Mouse (Mus musculus): ENCODE measurements at regions not wholly inside any gene's neighbourhood (a gene's known extent, or its start where the extent isn't known, plus 50 kb on each side); places are given as distances from the start of the nearest gene placed in this dataset.

- WGBS: 18% methylated on average over 5 of the region's 5 CpGs
- peak; percentile 68 for ATAC-seq (ENCODE audit: low FRiP score)
- H3K4me1 ChIP-seq: peaks cover 10% of the 10 kb centered on the region
- H3K9ac ChIP-seq (replicated peaks): no peak overlapping the region
- no peaks in the 10 kb centered on the region for H3K27me3 ChIP-seq (replicated peaks)
- no peaks in the 10 kb centered on the region for H3K36me3 ChIP-seq
- H3K27ac ChIP-seq (replicated peaks): peak overlapping the region; percentile 67
- H3K9me3 ChIP-seq (replicated peaks): no peaks in the 10 kb centered on the region
- H3K4me2 ChIP-seq: peak overlapping the region; percentile 28
- no peak overlapping the region for H3K4me3 ChIP-seq (replicated peaks)
Measured at GRCm38 (mm10) chr10:110534387-110534786, 78.4 kb upstream of the Nav3 start.

- no peak overlapping the region for H3K4me3 ChIP-seq (replicated peaks)
- 0 out of 2 replicates have a peak, but pooled peaks cover 4% of the 10 kb centered on the region for H3K4me1 ChIP-seq
- H3K4me2 ChIP-seq: no peak overlapping the region
- WGBS: 17% methylated on average over 6 of the region's 6 CpGs
- no peaks in the 10 kb centered on the region for H3K36me3 ChIP-seq
- no peak for ATAC-seq (ENCODE audit: low FRiP score)
- H3K9ac ChIP-seq (replicated peaks): no peak overlapping the region
- no peaks in the 10 kb centered on the region for H3K27me3 ChIP-seq (replicated peaks)
- no peak overlapping the region for H3K27ac ChIP-seq (replicated peaks)
- no peaks in the 10 kb centered on the region for H3K9me3 ChIP-seq (replicated peaks)
Measured at GRCm38 (mm10) chr10:110542712-110543111, 86.7 kb upstream of the Nav3 start.

- H3K4me3 ChIP-seq (replicated peaks): no peak overlapping the region
- no peak for ATAC-seq (ENCODE audit: low FRiP score)
- WGBS: 65% methylated on average over 2 of the region's 2 CpGs
Measured at GRCm38 (mm10) chr10:110548391-110548790, 92.4 kb upstream of the Nav3 start.

GRCm38 (mm10) chr10:110553954-110554353, 98.0 kb upstream of the Nav3 start:
- Histone ChIP-seq H3K27me3 (replicated peaks) (no peaks in the 10 kb centered on the region), H3K9ac (replicated peaks) (no peak overlapping the region), H3K27ac (replicated peaks) (no peak overlapping the region), H3K4me1 (no peaks in the 10 kb centered on the region), H3K4me3 (replicated peaks) (no peak overlapping the region), H3K36me3 (no peaks in the 10 kb centered on the region), H3K4me2 (no peak overlapping the region), H3K9me3 (replicated peaks) (no peaks in the 10 kb centered on the region)
- peak; percentile 47 for ATAC-seq (ENCODE audit: low FRiP score)
- WGBS: 69% methylated on average over 6 of the region's 6 CpGs

More at GRCm38 (mm10) chr10:110548391-110548790, 92.4 kb upstream of the Nav3 start:
- H3K36me3 ChIP-seq: no peaks in the 10 kb centered on the region
- H3K9ac ChIP-seq (replicated peaks): no peak overlapping the region
- H3K9me3 ChIP-seq (replicated peaks): no peaks in the 10 kb centered on the region
- H3K27me3 ChIP-seq (replicated peaks): no peaks in the 10 kb centered on the region
- no peak overlapping the region for H3K27ac ChIP-seq (replicated peaks)
- H3K4me2 ChIP-seq: no peak overlapping the region
- no peaks in the 10 kb centered on the region for H3K4me1 ChIP-seq

GRCm38 (mm10) chr10:110556326-110556883, 100.4 kb upstream of the Nav3 start:
- Histone ChIP-seq H3K4me3 (replicated peaks) (no peak overlapping the region), H3K4me1 (no peaks in the 10 kb centered on the region), H3K27ac (replicated peaks) (no peak overlapping the region), H3K4me2 (no peak overlapping the region), H3K9ac (replicated peaks) (no peak overlapping the region), H3K27me3 (replicated peaks) (no peaks in the 10 kb centered on the region), H3K36me3 (no peaks in the 10 kb centered on the region), H3K9me3 (replicated peaks) (no peaks in the 10 kb centered on the region)
- 46% methylated on average over 1 of the region's 1 CpGs for WGBS
- no peak for ATAC-seq (ENCODE audit: low FRiP score)

GRCm38 (mm10) chr10:110563057-110563456, 107.1 kb upstream of the Nav3 start:
- Histone ChIP-seq H3K4me3 (replicated peaks) (no peak overlapping the region), H3K4me1 (no peaks in the 10 kb centered on the region), H3K36me3 (no peaks in the 10 kb centered on the region), H3K27ac (replicated peaks) (no peak overlapping the region), H3K27me3 (replicated peaks) (no peaks in the 10 kb centered on the region), H3K4me2 (no peak overlapping the region), H3K9ac (replicated peaks) (no peak overlapping the region), H3K9me3 (replicated peaks) (no peaks in the 10 kb centered on the region)
- no peak for ATAC-seq (ENCODE audit: low FRiP score)
- WGBS: 93% methylated on average over 5 of the region's 5 CpGs

DNA sequence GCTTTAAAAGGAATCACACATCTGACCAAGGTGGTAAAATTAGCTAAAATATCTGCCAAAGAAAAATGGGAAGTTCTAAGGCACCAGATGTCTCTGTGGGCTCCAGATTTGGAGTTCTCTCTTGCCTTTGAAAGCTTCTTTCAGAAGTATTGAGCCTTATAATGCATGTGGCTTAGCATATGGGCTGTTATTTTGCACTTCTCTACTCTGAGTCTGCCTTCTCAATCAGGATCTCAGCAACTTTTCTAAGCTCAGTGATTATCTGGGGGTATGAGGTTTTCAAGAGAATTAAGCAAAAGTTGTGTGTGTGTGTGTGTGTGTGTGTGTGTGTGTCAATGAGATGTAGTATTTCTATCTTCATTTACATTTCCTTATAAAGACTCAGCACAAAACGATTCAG, 107.6 kb upstream of the Nav3 start:
- Histone ChIP-seq H3K9me3 (replicated peaks) (no peaks in the 10 kb centered on the region), H3K4me3 (replicated peaks) (no peak overlapping the region), H3K36me3 (no peaks in the 10 kb centered on the region), H3K4me1 (no peaks in the 10 kb centered on the region), H3K9ac (replicated peaks) (no peak overlapping the region), H3K4me2 (no peak overlapping the region), H3K27me3 (replicated peaks) (no peaks in the 10 kb centered on the region), H3K27ac (replicated peaks) (no peak overlapping the region)
- no peak for ATAC-seq (ENCODE audit: low FRiP score)
- 81% methylated on average over 1 of the region's 1 CpGs for WGBS

DNA sequence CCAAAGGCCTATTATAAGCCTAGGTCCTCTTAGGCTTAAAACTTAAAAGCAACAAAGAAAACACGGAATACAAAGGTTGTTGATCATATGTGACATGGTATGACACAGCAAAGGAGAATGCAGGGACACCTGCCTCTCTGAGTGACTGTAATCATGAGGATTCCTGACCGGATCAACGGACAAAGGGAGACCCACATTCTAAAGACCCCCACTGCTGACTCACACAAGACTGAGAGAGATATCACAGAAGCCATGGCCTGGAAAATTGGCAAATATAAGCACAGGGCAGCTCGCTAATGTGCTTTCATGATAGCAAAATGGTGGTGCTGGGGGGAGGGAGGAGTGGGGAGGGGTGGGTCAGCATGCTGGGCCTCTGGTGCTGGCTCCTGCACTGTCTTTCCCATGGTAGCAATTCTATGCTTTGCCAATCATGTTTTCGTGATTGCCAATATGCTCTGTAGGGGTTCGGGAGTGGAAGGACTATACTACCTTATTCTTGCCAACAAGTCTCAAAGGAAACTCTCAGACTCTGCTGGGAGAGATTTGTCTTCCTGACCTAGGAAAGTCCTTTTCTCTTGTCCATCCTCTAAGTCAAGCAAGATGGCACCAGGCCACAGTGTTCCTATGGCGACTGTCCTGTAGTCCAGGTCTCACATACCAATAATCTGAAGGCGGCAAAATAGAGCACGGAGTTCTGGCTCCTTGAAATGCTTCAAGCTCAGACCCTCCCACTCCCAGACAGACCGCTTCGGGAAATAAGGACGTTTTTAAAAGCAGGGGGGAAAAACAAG, 110.5 kb upstream of the Nav3 start:
- H3K9me3 ChIP-seq (replicated peaks): no peaks in the 10 kb centered on the region
- H3K9ac ChIP-seq (replicated peaks): no peak overlapping the region
- peak; percentile 84 for ATAC-seq (ENCODE audit: low FRiP score)
- no peaks in the 10 kb centered on the region for H3K27me3 ChIP-seq (replicated peaks)
- H3K4me1 ChIP-seq: no peaks in the 10 kb centered on the region
- H3K27ac ChIP-seq (replicated peaks): no peak overlapping the region
- no peak overlapping the region for H3K4me2 ChIP-seq
- WGBS: 82% methylated on average over 12 of the region's 12 CpGs
- H3K36me3 ChIP-seq: no peaks in the 10 kb centered on the region
- H3K4me3 ChIP-seq (replicated peaks): no peak overlapping the region

GRCm38 (mm10) chr10:110570465-110570864, 114.5 kb upstream of the Nav3 start:
- no peak overlapping the region for H3K9ac ChIP-seq (replicated peaks)
- no peaks in the 10 kb centered on the region for H3K36me3 ChIP-seq
- no peaks in the 10 kb centered on the region for H3K4me1 ChIP-seq
- H3K4me2 ChIP-seq: no peak overlapping the region
- H3K27ac ChIP-seq (replicated peaks): no peak overlapping the region
- no peaks in the 10 kb centered on the region for H3K9me3 ChIP-seq (replicated peaks)
- 93% methylated on average over 5 of the region's 5 CpGs for WGBS
- ATAC-seq (ENCODE audit: low FRiP score): no peak
- no peaks in the 10 kb centered on the region for H3K27me3 ChIP-seq (replicated peaks)
- H3K4me3 ChIP-seq (replicated peaks): no peak overlapping the region

GRCm38 (mm10) chr10:110571179-110571578, 115.2 kb upstream of the Nav3 start:
- 78% methylated on average over 4 of the region's 4 CpGs for WGBS
- Histone ChIP-seq H3K4me1 (no peaks in the 10 kb centered on the region), H3K9ac (replicated peaks) (no peak overlapping the region), H3K36me3 (no peaks in the 10 kb centered on the region), H3K27ac (replicated peaks) (no peak overlapping the region), H3K9me3 (replicated peaks) (no peaks in the 10 kb centered on the region), H3K4me3 (replicated peaks) (no peak overlapping the region), H3K4me2 (no peak overlapping the region), H3K27me3 (replicated peaks) (no peaks in the 10 kb centered on the region)
- no peak for ATAC-seq (ENCODE audit: low FRiP score)

- 61% methylated on average over 7 of the region's 7 CpGs for WGBS
- no peaks in the 10 kb centered on the region for H3K4me1 ChIP-seq
- no peaks in the 10 kb centered on the region for H3K27me3 ChIP-seq (replicated peaks)
- H3K4me2 ChIP-seq: no peak overlapping the region
- H3K9ac ChIP-seq (replicated peaks): no peak overlapping the region
- H3K4me3 ChIP-seq (replicated peaks): no peak overlapping the region
- ATAC-seq (ENCODE audit: low FRiP score): no peak
- no peaks in the 10 kb centered on the region for H3K36me3 ChIP-seq
- H3K27ac ChIP-seq (replicated peaks): no peak overlapping the region
- 0 out of 2 replicates have a peak, but pooled peaks cover 4% of the 10 kb centered on the region for H3K9me3 ChIP-seq (replicated peaks)
Measured at GRCm38 (mm10) chr10:110573530-110573929, 117.5 kb upstream of the Nav3 start.

DNA sequence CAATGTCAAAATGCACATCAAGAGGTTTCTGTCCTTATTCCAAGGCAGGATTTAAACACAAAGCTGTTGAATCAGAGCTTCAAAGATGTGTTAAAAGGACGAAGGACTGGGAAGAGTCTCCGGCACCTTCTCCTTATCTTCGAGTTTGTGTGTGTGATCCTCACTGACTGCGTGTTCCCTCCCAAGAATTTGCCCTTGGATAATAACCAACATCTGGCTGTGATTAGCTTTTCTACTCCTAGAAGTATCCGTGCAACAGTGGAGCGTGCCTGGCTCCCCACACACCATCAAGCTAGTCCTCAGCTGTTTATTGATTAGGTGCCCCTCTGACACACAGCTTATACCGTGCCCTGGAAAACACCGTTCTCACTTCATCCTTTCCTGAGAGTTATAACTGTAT, 130.0 kb upstream of the Nav3 start:
- ATAC-seq (ENCODE audit: low FRiP score): no peak
- Histone ChIP-seq H3K27ac (replicated peaks) (no peak overlapping the region), H3K4me1 (0 out of 2 replicates have a peak, but pooled peaks cover 6% of the 10 kb centered on the region), H3K9ac (replicated peaks) (no peak overlapping the region), H3K36me3 (no peaks in the 10 kb centered on the region), H3K9me3 (replicated peaks) (no peaks in the 10 kb centered on the region), H3K4me2 (no peak overlapping the region), H3K27me3 (replicated peaks) (no peaks in the 10 kb centered on the region), H3K4me3 (replicated peaks) (no peak overlapping the region)
- 82% methylated on average over 8 of the region's 8 CpGs for WGBS
